ENCODE assay signal across 8 mouse cellular contexts in genomic region chr9:115881137-115881536, GRCm38 (mm10). TPM values are rescaled to one million over a fixed set of nuclear protein-coding genes. Genes with fewer than 3 reads are reported as not detected.
DNase-seq lines count a peak whose midpoint lies in the region; ATAC-seq lines count a peak whose summit lies in the region.

No protein-coding gene starts in this region.

- peak; percentile 12 for DNase-seq in layer of hippocampus, adult 11-12 months (ENCODE audit: low spot score)
- no peak for DNase-seq in layer of hippocampus, adult 9-11 months
- peak; percentile 20 for DNase-seq in ES-CJ7 (ENCODE audit: low read depth, low spot score)
- peak; percentile 70 for DNase-seq in adrenal gland, postnatal 25 days
- DNase-seq in left cerebral cortex, adult 9 months (ENCODE audit: low spot score in 2 of 2), result no peak
- DNase-seq in kidney, postnatal 14 days, result no peak

- peak; percentile 64 for ATAC-seq in megakaryocyte, adult 5-6 weeks (ENCODE audit: poor library complexity, severe bottlenecking)
- no peak for ATAC-seq in erythroblast, adult 5-6 weeks (replicated peaks; ENCODE audit: low FRiP score, poor library complexity, severe bottlenecking)

RNA-seq across cellular contexts. Expression of gene Gadl1, which starts 28.1 kb away (rescaled TPM):
- 0.24 TPM in 1 of 2 replicates, not detected in the other for total RNA-seq in adrenal gland, postnatal 25 days (2021)
- total RNA-seq in megakaryocyte, adult 5-6 weeks (2015), result not detected in 2 replicates
- 0.24 TPM in 1 of 2 replicates, not detected in the other for total RNA-seq in megakaryocyte, adult 5-6 weeks (2017)
- total RNA-seq in erythroblast, adult 5-6 weeks (2015; ENCODE audit: low replicate concordance), result not detected in 2 replicates
- total RNA-seq in erythroblast, adult 5-6 weeks (2017; ENCODE audit: low replicate concordance), result 0.98 TPM in 1 of 2 replicates, not detected in the other

Comparison
In these comparisons a context has a peak if more than half of its experiments do, and no peak if none do; other contexts are left out.
1. DNase-seq: peak in layer of hippocampus, adult 11-12 months (single experiment), ES-CJ7 (single experiment) and adrenal gland, postnatal 25 days (single experiment); none in layer of hippocampus, adult 9-11 months (single experiment), left cerebral cortex, adult 9 months (0 of 2) and kidney, postnatal 14 days (single experiment).